Mouse (Mus musculus) heart, embryonic 11.5 days (tissue): ENCODE results near the gene H2-DMb2. TPM values are rescaled to one million over a fixed set of nuclear protein-coding genes. Genes with fewer than 3 reads are reported as not detected.

ENCODE experiments used
- ATAC-seq: fragments of 200-750 bp; cut with Nextera tagmentation; replicated peaks from 2 replicates; pipeline ENCODE4 v1.8.0; 2017; ENCODE audit warnings: moderate library complexity; ENCODE audit not compliant: insufficient number of reproducible peaks, low FRiP score, low TSS enrichment
- H3K27ac ChIP-seq: fragments of 300-500 bp; sonication (generic); 2 replicates; pipeline ENCODE4 v1.5.1; 2014; ENCODE audit warnings: mild to moderate bottlenecking, low read depth, low read length
- H3K27me3 ChIP-seq: fragments of 300-500 bp; sonication (generic); 2 replicates; pipeline ENCODE4 v1.6.1; 2014; ENCODE audit warnings: mild to moderate bottlenecking, low read length, mixed read lengths; ENCODE audit not compliant: control insufficient read depth, insufficient read depth
- H3K36me3 ChIP-seq: fragments of 300-500 bp; sonication (generic); 2 replicates; pipeline ENCODE4 v1.6.1; 2014; ENCODE audit warnings: mild to moderate bottlenecking, low read length, moderate library complexity, mixed read lengths; ENCODE audit not compliant: control insufficient read depth, insufficient read depth
- H3K4me1 ChIP-seq: fragments of 300-500 bp; sonication (generic); 2 replicates; pipeline ENCODE4 v1.6.1; 2014; ENCODE audit warnings: low read length; ENCODE audit not compliant: control insufficient read depth, insufficient read depth
- H3K4me2 ChIP-seq: fragments of 300-500 bp; sonication (generic); 2 replicates; pipeline ENCODE4 v1.6.1; 2014; ENCODE audit warnings: mild to moderate bottlenecking, moderate library complexity
- H3K4me3 ChIP-seq: fragments of 300-500 bp; sonication (generic); 2 replicates; pipeline ENCODE4 v1.5.1; 2014; ENCODE audit warnings: low read depth, low read length
- H3K9ac ChIP-seq: fragments of 300-500 bp; sonication (generic); 2 replicates; pipeline ENCODE4 v1.6.1; 2014; ENCODE audit warnings: mild to moderate bottlenecking, low read depth, low read length, moderate library complexity
- H3K9me3 ChIP-seq: fragments of 300-500 bp; sonication (generic); replicated peaks from 2 replicates; pipeline ENCODE4 v1.6.1; 2016; ENCODE audit warnings: low read length; ENCODE audit not compliant: control insufficient read depth
- WGBS: fragments of 180-500 bp; shearing (Covaris S2); extraction: QIAGEN DNeasy Blood & Tissue Kit; methylation state at CpG from one replicate; pipeline ENCODE4 v1.1.7; 2014; ENCODE audit not compliant: insufficient replicate concordance; 5-methylcytosine and 5-hydroxymethylcytosine counted together
- polyA plus RNA-seq: library from polyadenylated mRNA; unstranded; fragments of >200 nt; fragmentation: Nextera tagmentation; extraction: Ambion mirVana; gene quantifications from 2 replicates; pipeline ENCODE4 v1.2.1, GENCODE M21; 2014

The H2-DMb2 gene
- polyA plus RNA-seq, 1 experiment from 2014 or later, result not detected

DNA sequence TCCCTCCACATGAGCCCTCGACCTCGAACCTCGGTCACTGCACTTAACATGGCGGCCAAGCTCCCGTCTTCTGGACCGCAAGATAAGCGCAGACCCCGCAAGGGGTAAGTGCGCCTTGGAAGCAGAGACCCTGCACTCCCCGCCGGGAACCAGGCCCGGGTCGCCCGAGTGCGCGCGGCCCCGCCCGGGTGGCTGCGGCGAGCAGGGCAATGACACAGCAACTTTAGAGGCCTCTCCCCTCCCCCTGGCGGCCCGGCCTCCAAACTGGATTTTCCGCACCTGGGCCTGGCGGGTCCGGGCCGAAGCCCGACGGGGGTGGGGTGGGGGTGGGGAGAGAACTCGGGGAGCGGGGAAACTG is 22.3 kb upstream of the H2-DMb2 start:
- peak overlapping the region; percentile 100 for H3K27ac ChIP-seq
- peaks cover 16% of the 10 kb centered on the region for H3K4me1 ChIP-seq
- WGBS, result under 1% methylated on average over 31 of the region's 31 CpGs
- peak overlapping the region; percentile 98 for H3K4me2 ChIP-seq
- ATAC-seq, result peak; percentile 5; the same call in 1 of the 2 replicates
- no peaks in the 10 kb centered on the region for H3K9me3 ChIP-seq
- H3K4me3 ChIP-seq, result peak overlapping the region; percentile 99
- H3K27me3 ChIP-seq, result no peaks in the 10 kb centered on the region
- peaks cover 17% of the 10 kb centered on the region for H3K36me3 ChIP-seq
- peak overlapping the region; percentile 99 for H3K9ac ChIP-seq

DNA sequence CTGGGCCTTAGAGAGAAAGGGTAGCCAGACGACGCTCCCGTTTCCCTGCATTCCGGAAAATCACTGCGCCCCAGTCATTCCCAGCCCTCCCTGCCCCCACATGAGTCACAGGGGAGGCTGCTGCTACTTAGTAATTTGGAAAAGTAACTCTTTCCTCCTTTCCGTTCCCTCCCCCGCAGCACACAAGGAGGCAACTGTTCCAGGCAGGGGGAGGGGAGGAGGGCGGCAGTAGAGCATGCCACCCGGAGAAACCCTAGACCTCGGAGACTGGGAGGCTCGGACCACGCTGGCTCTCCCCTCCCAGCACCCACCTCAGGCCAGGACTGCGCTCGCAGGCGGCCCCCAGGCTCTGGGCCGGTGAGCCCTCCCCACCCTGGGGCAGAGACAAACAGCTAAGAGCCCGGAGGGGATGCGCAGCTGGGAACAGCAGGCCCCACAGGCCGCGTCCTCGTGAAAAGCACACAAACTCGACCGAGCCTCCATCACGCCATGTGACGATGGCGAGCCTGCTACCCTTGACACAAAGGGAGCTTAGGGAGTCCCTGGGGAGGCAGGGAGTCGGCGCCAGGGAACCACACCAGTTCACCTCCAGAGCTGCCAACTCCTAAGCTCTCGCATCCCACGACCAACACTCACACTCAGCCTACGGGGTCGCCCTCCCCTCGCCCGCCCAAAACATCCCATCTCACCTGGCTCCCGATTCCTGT is 21.8 kb upstream of the H2-DMb2 start:
- Histone ChIP-seq H3K9me3 (no peaks in the 10 kb centered on the region), H3K4me3 (peak overlapping the region; percentile 99), H3K4me2 (peak overlapping the region; percentile 98), H3K27ac (peak overlapping the region; percentile 100), H3K36me3 (peaks cover 14% of the 10 kb centered on the region), H3K4me1 (peaks cover 16% of the 10 kb centered on the region), H3K27me3 (no peaks in the 10 kb centered on the region), H3K9ac (peak overlapping the region; percentile 99)
- WGBS, result under 1% methylated on average over 32 of the region's 35 CpGs
- peak; percentile 12 for ATAC-seq

DNA sequence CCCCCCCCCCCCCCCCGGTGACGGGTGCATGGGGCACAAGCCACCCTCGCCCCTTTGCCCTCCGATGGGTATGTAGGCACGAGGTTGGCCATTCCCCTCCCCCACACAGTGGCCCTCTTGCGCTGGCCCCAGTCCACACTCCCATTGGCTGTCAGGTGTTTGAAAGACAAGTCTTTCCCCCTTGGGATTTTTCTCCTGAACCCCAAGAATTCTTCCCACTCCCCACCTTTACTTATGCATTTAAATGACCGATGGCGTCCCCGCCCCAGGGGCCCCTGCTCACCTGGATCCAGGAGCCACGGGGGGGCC is 21.3 kb upstream of the H2-DMb2 start:
- Histone ChIP-seq H3K9ac (peak overlapping the region; percentile 99), H3K27ac (peak overlapping the region; percentile 100), H3K36me3 (peaks cover 9% of the 10 kb centered on the region), H3K4me1 (peaks cover 10% of the 10 kb centered on the region), H3K9me3 (no peaks in the 10 kb centered on the region), H3K4me3 (peak overlapping the region; percentile 99), H3K4me2 (peak overlapping the region; percentile 98), H3K27me3 (no peaks in the 10 kb centered on the region)
- ATAC-seq, result no peak
- 3% methylated on average over 8 of the region's 10 CpGs for WGBS

DNA sequence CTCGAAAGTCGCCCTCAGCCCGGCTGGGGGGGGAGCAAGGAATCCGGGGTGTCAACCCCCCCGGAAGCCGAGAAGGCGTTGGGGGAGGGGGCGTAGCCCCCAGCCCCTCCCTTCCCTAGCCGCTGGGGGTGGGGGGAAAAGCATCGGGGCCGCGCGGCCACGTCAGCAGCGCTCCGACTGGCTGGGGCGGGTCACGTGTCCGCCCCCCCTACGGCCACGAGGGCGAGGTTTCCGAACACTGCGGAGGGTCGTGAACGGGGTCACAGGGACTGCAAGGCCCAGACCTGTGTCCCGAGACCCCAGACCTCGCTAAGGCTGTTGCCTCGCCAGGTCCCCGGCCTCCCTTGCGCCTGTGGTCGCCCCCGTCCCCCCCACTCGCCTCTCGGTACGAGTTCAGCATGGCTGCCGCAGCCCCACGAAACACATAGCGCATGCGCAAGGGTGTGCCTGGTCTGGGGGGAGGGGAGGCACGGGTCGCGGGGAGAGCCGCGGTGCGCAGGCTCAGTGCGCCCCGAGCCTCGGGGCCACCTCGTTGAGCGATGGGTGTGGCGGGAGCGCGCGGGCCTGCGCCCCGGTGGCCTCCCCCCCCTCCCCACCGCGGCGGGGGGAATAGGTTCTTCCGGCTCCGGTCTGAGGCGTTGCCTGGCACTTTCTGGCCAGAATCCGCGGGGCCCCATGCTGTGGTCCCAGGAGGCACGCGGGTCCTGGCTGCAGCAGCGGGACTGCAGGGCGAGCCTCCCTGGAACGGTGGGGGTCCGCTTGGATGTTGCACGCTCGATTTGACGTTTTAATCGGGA is 20.7 kb upstream of the H2-DMb2 start, which contains the start of gene Brd2:
Gene Brd2, minus strand, starts transcription at position 447 of the 797 bp plus-strand sequence.
- peaks cover 7% of the 10 kb centered on the region; the same call in 1 of the 2 replicates for H3K36me3 ChIP-seq
- peak within 1 kb of the TSS; percentile 98 for H3K4me2 ChIP-seq
- peak within 1 kb of the TSS; percentile 99 for H3K4me3 ChIP-seq
- under 1% methylated on average over 55 of the region's 75 CpGs for WGBS
- peaks cover 11% of the 10 kb centered on the region for H3K4me1 ChIP-seq
- no peaks in the 10 kb centered on the region for H3K27me3 ChIP-seq
- ATAC-seq, result peak; percentile 68
- H3K27ac ChIP-seq, result peak within 1 kb of the TSS; percentile 100
- peak within 1 kb of the TSS; percentile 99 for H3K9ac ChIP-seq
- no peaks in the 10 kb centered on the region for H3K9me3 ChIP-seq

DNA sequence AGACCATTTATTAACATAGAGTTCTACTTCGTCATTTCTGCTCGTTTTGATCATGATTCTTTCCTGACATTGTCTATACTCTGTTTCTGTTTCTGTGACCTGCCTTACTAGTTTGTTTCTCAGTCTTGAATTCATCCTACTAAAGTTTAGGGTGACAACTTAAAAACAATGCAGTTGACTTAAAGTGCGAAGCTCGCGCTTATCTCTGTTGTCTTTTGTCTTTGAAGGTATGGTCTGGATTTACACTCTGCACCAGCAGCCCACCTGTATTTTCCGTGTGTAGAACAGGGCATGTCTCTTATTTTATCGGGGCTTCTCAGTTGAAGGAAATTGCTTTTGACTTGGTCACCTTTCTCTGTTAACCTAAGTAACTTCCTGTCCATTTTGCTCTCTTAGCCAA is 20.0 kb upstream of the H2-DMb2 start:
- Histone ChIP-seq H3K36me3 (peaks cover 7% of the 10 kb centered on the region; the same call in 1 of the 2 replicates), H3K9me3 (no peaks in the 10 kb centered on the region), H3K4me2 (peak overlapping the region; percentile 98), H3K4me1 (peaks cover 11% of the 10 kb centered on the region), H3K27ac (peak overlapping the region; percentile 100), H3K27me3 (no peaks in the 10 kb centered on the region), H3K9ac (peak overlapping the region; percentile 99), H3K4me3 (peak overlapping the region; percentile 99)
- no peak for ATAC-seq
- whole genome bisulfite sequencing, result 2% methylated on average over 7 of the region's 7 CpGs

DNA sequence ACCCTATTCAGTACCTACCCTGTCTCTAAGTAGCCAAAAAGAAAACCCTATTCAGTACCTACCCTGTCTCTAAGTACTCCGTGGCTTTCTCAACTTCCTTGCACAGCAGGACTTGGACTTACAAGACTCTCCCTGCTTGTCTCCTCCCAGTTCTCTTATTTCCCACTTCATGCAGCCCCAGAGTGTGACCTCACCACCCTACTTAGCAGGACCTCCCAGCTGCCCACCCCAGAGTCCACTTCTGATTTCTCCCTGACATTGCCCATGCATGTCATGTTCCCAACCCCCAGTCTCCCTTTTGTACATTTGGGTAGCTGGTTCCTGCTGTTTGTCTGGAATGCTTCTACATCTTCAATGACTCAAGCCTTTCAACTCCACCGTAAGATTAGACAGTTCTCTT is 19.6 kb upstream of the H2-DMb2 start:
- 5% methylated on average over 2 of the region's 2 CpGs for WGBS
- ATAC-seq, result no peak
- no peaks in the 10 kb centered on the region for H3K9me3 ChIP-seq

DNA sequence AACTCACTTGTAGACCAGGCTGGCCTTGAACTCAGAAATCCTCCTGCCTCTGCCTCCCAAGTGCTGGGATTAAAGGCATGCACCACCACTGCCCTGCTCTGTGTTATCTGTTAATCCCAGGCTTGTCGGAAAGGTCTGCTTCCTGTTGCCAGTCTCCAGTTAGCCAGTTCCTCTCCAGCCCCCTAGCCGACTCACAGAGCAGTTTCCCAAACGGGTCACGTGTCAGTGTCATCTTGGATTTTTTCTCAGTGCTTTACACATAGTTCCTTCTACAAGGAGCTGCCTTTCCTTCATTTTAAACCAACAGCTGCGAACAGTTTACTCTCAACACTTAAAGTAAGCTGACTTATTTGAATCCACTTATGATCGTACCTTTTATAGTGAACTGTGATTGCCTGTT is 18.5 kb upstream of the H2-DMb2 start:
- H3K27me3 ChIP-seq, result peaks cover 2% of the 10 kb centered on the region; the same call in 1 of the 2 replicates
- H3K4me1 ChIP-seq, result peaks cover 11% of the 10 kb centered on the region
- no peak overlapping the region for H3K4me3 ChIP-seq
- H3K9me3 ChIP-seq, result no peaks in the 10 kb centered on the region
- no peak for ATAC-seq
- no peak overlapping the region for H3K9ac ChIP-seq
- 65% methylated on average over 6 of the region's 6 CpGs for WGBS
- H3K4me2 ChIP-seq, result no peak overlapping the region
- H3K36me3 ChIP-seq, result no peaks in the 10 kb centered on the region
- H3K27ac ChIP-seq, result no peak overlapping the region

More for the DNA sequence above, 19.6 kb upstream of the H2-DMb2 start:
- Histone ChIP-seq H3K9ac (peak overlapping the region; percentile 99), H3K4me1 (peaks cover 11% of the 10 kb centered on the region), H3K27ac (peak overlapping the region; percentile 100), H3K36me3 (peaks cover 5% of the 10 kb centered on the region; the same call in 1 of the 2 replicates), H3K27me3 (no peaks in the 10 kb centered on the region), H3K4me2 (peak overlapping the region; percentile 98), H3K4me3 (peak overlapping the region; percentile 99)

DNA sequence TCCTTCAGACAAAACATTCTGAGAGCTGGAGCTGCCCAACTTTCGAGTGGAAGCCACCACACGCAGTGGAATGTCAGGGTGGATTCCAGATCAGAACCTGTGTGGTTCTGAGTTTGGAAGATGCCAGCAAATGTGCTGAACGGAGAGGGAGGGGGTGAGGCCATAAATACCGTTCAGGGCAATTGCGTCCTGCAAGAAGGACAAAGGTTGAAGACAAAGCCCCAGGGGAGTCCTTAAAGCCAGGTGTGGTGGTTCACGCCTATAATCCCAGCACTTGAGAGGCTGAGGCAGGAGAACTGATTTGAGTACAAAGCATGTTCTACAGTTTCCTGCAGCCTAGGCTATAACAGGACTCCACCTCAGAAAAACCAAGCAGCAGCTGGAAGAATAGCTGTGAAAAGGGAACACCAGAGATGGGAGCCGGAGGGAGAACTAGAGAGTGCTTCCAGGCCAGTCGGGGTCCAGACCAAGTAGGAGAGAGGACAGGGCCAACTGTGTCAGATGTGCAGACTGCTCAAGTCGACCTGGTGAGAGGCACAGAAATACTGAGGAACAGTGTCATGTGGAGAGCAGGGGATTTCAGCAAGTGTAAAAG is 16.2 kb upstream of the H2-DMb2 start:
- no peak for ATAC-seq
- H3K4me1 ChIP-seq, result peaks cover 11% of the 10 kb centered on the region
- no peak overlapping the region for H3K4me2 ChIP-seq
- 62% methylated on average over 9 of the region's 9 CpGs for WGBS
- H3K36me3 ChIP-seq, result no peaks in the 10 kb centered on the region
- no peaks in the 10 kb centered on the region for H3K9me3 ChIP-seq
- H3K27ac ChIP-seq, result no peak overlapping the region
- no peak overlapping the region for H3K9ac ChIP-seq
- H3K4me3 ChIP-seq, result no peak overlapping the region
- peaks cover 2% of the 10 kb centered on the region; the same call in 1 of the 2 replicates for H3K27me3 ChIP-seq
